8 mouse cellular contexts compared by ENCODE assay signal in the genomic region with DNA sequence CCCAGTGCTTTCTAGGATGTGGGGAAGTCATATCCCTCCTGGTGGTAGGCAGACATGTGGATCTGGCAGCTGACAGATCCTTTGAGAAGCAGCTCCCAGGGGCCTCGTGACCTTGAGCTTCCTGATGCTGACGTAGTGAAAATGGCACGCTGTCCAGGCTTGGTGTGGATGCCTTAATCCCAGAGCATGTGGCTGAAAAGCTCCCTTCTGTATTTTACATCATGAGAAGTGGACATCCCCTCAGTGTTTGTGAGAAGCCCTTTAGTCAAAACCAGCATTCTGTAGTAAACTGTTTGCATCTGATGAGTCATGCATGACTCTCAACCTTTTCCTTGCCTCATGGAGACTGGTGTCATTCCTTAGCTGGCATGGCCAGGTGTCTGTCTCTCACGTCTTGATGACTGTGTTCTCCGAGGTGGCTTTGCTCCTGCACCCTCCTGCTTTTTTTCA. TPM values are rescaled to one million over a fixed set of nuclear protein-coding genes. Genes with fewer than 3 reads are reported as not detected.
DNase-seq lines count a peak whose midpoint lies in the region; ATAC-seq and TF ChIP-seq lines count a peak whose summit lies in the region.

No protein-coding gene starts in this region.

- H3K9ac ChIP-seq in forebrain, embryonic 12.5 days = no peak overlapping the region
- no peak overlapping the region for H3K9ac ChIP-seq in forebrain, embryonic 13.5 days
- no peak overlapping the region for H3K9ac ChIP-seq in ES-Bruce4 (ENCODE audit: low read depth, poor library complexity, severe bottlenecking)

- peak overlapping the region; percentile 15; the same call in 1 of the 2 replicates for H3K27ac ChIP-seq in forebrain, embryonic 12.5 days
- H3K27ac ChIP-seq in forebrain, embryonic 13.5 days = no peak overlapping the region
- H3K27ac ChIP-seq in ES-Bruce4 (ENCODE audit: insufficient read depth, low read length) = peak overlapping the region; percentile 35; the same call in 1 of the 2 replicates

- H3K4me1 ChIP-seq in forebrain, embryonic 12.5 days = peaks cover 22% of the 10 kb centered on the region
- H3K4me1 ChIP-seq in forebrain, embryonic 13.5 days = peaks cover 35% of the 10 kb centered on the region
- peaks cover 6% of the 10 kb centered on the region for H3K4me1 ChIP-seq in ES-Bruce4 (ENCODE audit: control insufficient read depth, insufficient read depth, low read length)

- no peaks in the 10 kb centered on the region for H3K27me3 ChIP-seq in forebrain, embryonic 12.5 days
- no peaks in the 10 kb centered on the region for H3K27me3 ChIP-seq in forebrain, embryonic 13.5 days
- H3K27me3 ChIP-seq in ES-Bruce4 (ENCODE audit: control insufficient read depth, insufficient read depth, low read length, poor library complexity, severe bottlenecking) = no peaks in the 10 kb centered on the region

- no peak for TF ChIP-seq CTCF in ES-Bruce4 (IDR thresholded peaks at IDR 0.05; ENCODE audit: low read depth, low read length)

- no peak for TF ChIP-seq EP300 in ES-Bruce4 (IDR thresholded peaks at IDR 0.05; ENCODE audit: insufficient read depth, low read depth, low read length)

- 83% methylated on average over 5 of the region's 5 CpGs for WGBS in forebrain, embryonic 12.5 days
- 70% methylated on average over 5 of the region's 5 CpGs for WGBS in forebrain, embryonic 13.5 days

- no peak overlapping the region for H3K4me3 ChIP-seq in forebrain, embryonic 12.5 days (replicated peaks)
- H3K4me3 ChIP-seq in forebrain, embryonic 13.5 days = no peak overlapping the region
- H3K4me3 ChIP-seq in ES-Bruce4 (ENCODE audit: low read depth, low read length) = no peak overlapping the region

- 0 out of 2 replicates have a peak, but pooled peaks cover 7% of the 10 kb centered on the region for H3K36me3 ChIP-seq in forebrain, embryonic 12.5 days (replicated peaks)
- no peaks in the 10 kb centered on the region; the same call in 1 of the 2 replicates for H3K36me3 ChIP-seq in forebrain, embryonic 13.5 days (ENCODE audit: poor library complexity, severe bottlenecking)
- no peaks in the 10 kb centered on the region for H3K36me3 ChIP-seq in ES-Bruce4 (ENCODE audit: control insufficient read depth, insufficient read depth, low read length, poor library complexity, severe bottlenecking)

- no peak for ATAC-seq in forebrain, embryonic 12.5 days (ENCODE audit: low FRiP score)
- no peak for ATAC-seq in forebrain, embryonic 13.5 days

- peak; percentile 56 for DNase-seq in gastrocnemius, postnatal 25 days
- DNase-seq in kidney, postnatal 10 days = peak; percentile 63
- DNase-seq in testis, postnatal 10 days (ENCODE audit: low spot score) = no peak
- DNase-seq in cerebellum, adult 8-10 months = no peak
- DNase-seq in spleen, postnatal 4 days (ENCODE audit: low spot score in 2 of 2) = no peak

- TF ChIP-seq POLR2A in ES-Bruce4 (IDR thresholded peaks at IDR 0.05; ENCODE audit: insufficient read depth, low read length) = no peak

- H3K4me2 ChIP-seq in forebrain, embryonic 12.5 days = no peak overlapping the region
- no peak overlapping the region for H3K4me2 ChIP-seq in forebrain, embryonic 13.5 days

- H3K9me3 ChIP-seq in forebrain, embryonic 12.5 days = no peaks in the 10 kb centered on the region
- H3K9me3 ChIP-seq in forebrain, embryonic 13.5 days (replicated peaks) = no peaks in the 10 kb centered on the region
- H3K9me3 ChIP-seq in ES-Bruce4 (replicated peaks; ENCODE audit: control insufficient read depth, insufficient read depth, low read length, poor library complexity, severe bottlenecking) = no peaks in the 10 kb centered on the region

RNA-seq across cellular contexts. Expression of a gene that starts 14.4 kb away (rescaled TPM):
- polyA plus RNA-seq in forebrain, embryonic 12.5 days (2016; fragmentation: Nextera tagmentation; extraction: Ambion mirVana) = 34.6 and 36.3 TPM in 2 replicates
- polyA plus RNA-seq in forebrain, embryonic 13.5 days (2015; fragmentation: Nextera tagmentation; extraction: Ambion mirVana) = 21.4 and 22.9 TPM in 2 replicates
- 36.9 and 42.5 TPM in 2 replicates for polyA plus RNA-seq in ES-Bruce4 (2011; ENCODE audit: insufficient read depth, insufficient read length, low read depth, missing spikeins)
- 10 to 100 TPM; 39.5 to 39.6 TPM for total RNA-seq in gastrocnemius, postnatal 25 days (2021)

Comparison
In these comparisons a context has a peak if more than half of its experiments do, and no peak if none do; other contexts are left out.
1. DNase-seq: peak in gastrocnemius, postnatal 25 days (single experiment) and kidney, postnatal 10 days (single experiment); none in testis, postnatal 10 days (single experiment), cerebellum, adult 8-10 months (single experiment) and spleen, postnatal 4 days (0 of 2).